Mouse (Mus musculus): Measurements from ENCODE around the gene Alg12.

The Alg12 gene

GRCm38 (mm10) chr15:88854969-88855830 lies 36.1 kb upstream of the Alg12 start:
- DNase-seq (ENCODE audit: low read depth in 1 of 2, low spot score in 2 of 2), result no peak

- no peak for DNase-seq (ENCODE audit: low read depth in 1 of 2, low spot score in 2 of 2)
Observed at GRCm38 (mm10) chr15:88854119-88854968, 35.2 kb upstream of the Alg12 start.

GRCm38 (mm10) chr15:88853106-88853505 lies 34.0 kb upstream of the Alg12 start:
- no peak for DNase-seq (ENCODE audit: low read depth in 1 of 2, low spot score in 2 of 2)

- no peak for DNase-seq (ENCODE audit: low read depth in 1 of 2, low spot score in 2 of 2)
Observed at GRCm38 (mm10) chr15:88851507-88852149, 32.5 kb upstream of the Alg12 start.

DNA sequence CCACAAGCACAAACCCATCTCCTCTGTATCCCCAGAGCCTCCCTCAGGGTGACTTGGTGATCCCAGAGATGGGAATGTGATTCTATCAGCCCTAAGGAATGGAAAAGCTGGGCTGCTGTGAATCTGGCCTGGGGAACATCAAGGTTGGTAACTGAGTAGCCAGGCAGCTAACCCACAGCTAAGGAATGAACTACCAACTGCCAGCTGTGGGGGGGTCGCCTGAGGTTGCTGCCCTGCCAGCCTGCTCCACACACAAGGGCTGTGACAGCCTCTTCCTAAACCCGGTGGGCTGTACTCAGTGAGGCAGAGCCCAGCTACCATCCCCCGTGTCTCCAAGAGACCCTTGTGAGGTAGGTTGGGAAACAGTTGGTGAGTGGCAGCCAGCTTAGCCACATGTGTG lies 32.0 kb upstream of the Alg12 start:
- DNase-seq (ENCODE audit: low read depth in 1 of 2, low spot score in 2 of 2), result no peak

GRCm38 (mm10) chr15:88850146-88850826 lies 31.2 kb upstream of the Alg12 start:
- no peak for DNase-seq (ENCODE audit: low read depth in 1 of 2, low spot score in 2 of 2)

DNA sequence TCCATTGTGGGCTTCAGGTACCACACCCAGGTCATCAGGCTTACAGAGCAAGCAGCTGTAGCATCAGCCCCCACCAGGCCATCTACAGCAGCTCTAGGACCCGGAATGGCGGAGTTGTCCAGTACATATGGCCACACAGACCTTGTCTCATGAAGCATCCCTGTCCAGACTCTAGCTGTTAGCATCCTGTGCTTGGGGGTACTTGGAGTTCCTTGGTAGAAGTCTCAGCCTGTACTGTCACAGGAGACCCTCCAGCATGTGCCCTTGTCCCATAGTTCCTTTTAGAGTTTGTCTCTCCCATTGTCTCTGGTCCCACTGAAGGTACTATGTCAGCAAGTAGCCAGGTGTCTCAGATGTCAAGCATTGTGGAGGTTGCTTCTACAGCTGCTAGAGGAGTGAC lies 30.5 kb upstream of the Alg12 start:
- DNase-seq (ENCODE audit: low read depth in 1 of 2, low spot score in 2 of 2), result no peak

GRCm38 (mm10) chr15:88848661-88849060 lies 29.5 kb upstream of the Alg12 start:
- DNase-seq (ENCODE audit: low read depth in 1 of 2, low spot score in 2 of 2), result no peak

DNA sequence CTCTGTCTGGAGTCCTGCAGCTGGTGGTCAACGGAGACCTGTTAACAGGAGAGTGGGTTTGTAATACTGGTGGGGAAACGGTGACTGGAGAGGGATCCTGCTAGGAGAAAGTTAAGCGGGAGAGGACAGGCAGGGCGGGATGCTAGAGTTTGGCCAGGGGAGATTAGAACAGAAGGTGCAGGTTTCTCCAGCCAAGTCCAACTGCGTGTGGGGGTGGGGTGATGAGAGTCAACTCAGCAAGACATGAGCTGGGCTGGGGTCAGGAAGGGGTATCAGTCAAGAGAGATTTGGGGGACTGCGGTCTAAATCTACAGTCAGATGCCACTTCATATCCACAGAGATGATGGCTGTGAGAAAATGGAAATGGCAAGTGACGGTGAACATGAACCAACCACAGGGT lies 25.8 kb upstream of the Alg12 start:
- no peak for DNase-seq (ENCODE audit: low read depth in 1 of 2, low spot score in 2 of 2)

GRCm38 (mm10) chr15:88843486-88844097 lies 24.5 kb upstream of the Alg12 start:
- DNase-seq (ENCODE audit: low read depth in 1 of 2, low spot score in 2 of 2), result no peak

- no peak for DNase-seq (ENCODE audit: low read depth in 1 of 2, low spot score in 2 of 2)
Observed at GRCm38 (mm10) chr15:88842300-88842673, 23.2 kb upstream of the Alg12 start.

GRCm38 (mm10) chr15:88841580-88842299 lies 22.6 kb upstream of the Alg12 start:
- no peak for DNase-seq (ENCODE audit: low read depth in 1 of 2, low spot score in 2 of 2)

DNA sequence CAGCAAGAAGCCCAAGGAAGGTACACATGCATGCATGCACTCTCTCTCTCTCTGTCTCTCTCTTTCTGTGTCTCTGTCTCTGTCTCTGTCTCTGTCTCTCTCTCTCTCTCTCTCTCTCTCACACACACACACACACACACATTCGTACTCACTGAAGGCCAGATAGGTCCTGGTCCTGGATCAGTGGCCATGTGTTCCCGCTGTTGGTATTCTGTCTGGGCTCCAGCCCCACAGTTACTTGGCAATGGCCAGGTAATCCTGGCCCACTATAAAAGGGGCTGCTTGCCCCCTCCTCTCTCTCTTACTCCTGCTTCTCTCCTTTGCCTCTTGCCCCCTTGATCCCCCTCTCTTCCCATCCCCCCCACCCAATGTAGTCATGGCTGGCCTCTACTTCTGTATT lies 22.0 kb upstream of the Alg12 start:
- no peak for DNase-seq (ENCODE audit: low read depth in 1 of 2, low spot score in 2 of 2)

DNA sequence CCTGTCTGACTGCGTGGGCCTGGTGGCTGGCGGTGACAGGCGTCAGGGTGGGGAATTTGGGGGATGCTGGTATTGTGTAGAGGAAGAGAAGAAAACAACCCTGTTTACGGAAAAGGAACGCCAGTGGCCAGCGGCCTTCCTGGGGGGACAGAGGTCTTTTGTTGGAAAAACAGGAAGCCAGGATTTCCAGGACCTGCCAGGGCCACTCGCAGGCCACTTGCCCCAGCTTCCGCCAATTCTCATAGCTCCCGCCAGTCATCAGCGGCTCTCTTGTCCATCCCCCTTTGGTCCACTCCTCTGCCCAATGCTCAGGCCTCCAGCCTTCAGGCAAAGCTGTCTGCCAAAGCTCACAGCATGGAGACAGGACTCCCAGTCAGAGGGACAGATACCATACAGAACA lies 21.0 kb upstream of the Alg12 start:
- no peak for DNase-seq (ENCODE audit: low read depth in 1 of 2, low spot score in 2 of 2)

DNA sequence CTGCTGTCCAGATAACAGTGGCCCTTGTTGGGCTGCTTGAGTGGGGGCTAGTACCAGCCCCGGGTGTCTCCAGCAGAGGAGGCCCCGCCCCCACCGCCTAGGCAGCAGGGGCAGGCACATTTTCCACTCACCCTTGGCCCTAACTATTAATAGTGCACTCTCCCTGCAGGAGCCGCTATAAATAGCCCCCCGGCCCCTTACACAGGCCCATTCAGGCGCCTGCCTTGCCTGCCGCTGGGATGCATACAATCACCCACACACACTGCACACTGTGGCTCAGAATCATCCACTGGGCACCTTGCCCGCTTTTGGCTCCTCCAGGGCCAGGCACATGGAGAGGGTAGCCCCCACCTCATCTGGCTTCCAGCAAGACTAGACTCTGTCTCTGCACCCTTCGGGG lies 20.2 kb upstream of the Alg12 start:
- DNase-seq (ENCODE audit: low read depth in 1 of 2, low spot score in 2 of 2), result no peak

GRCm38 (mm10) chr15:88837977-88838376 lies 18.9 kb upstream of the Alg12 start:
- DNase-seq (ENCODE audit: low read depth in 1 of 2, low spot score in 2 of 2), result no peak

- DNase-seq (ENCODE audit: low read depth in 1 of 2, low spot score in 2 of 2), result peak in 1 of 2 experiments; percentile 11
Observed at GRCm38 (mm10) chr15:88837199-88837932, 18.2 kb upstream of the Alg12 start.

DNA sequence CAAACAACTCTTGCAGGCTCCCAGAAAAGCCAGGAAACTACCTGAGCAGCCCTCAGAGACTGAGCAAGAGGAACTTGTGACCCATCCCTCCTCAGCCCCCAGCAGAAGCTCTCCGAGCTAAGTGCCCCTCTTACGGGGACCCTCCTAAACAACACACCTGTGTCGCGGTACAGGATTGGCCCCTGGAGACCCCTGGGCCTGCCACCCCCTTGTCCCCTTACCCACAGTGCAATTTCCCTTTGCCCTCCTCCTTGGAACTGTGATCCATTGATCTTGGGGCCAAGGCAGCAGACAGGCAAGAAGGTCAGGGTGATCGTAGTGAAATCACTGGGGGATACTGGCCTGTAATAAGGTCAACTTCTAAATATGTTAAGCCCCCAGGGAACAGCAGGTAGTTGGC lies 17.5 kb upstream of the Alg12 start:
- no peak for DNase-seq (ENCODE audit: low read depth in 1 of 2, low spot score in 2 of 2)

DNA sequence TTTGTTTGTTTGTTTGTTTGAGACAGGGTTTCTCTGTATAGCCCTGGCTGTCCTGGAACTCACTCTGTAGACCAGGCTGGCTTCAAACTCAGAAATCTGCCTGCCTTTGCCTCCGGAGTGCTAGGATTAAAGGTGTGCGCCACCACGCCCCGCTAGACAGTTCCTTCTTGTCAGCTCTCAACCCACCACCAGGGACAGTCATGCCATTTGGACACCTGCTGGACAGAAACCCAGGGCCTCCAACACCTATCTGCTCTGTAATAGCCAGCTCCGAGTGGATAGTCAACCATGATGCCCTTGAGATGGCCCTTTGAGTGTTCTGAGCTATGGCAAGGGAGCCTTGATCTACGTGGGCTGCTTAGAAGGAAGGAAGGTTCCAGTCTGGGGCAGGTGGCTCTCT lies 16.9 kb upstream of the Alg12 start:
- no peak for DNase-seq (ENCODE audit: low read depth in 1 of 2, low spot score in 2 of 2)

All from monocyte, adult 2 months (primary cell).